Mouse (Mus musculus) lung, embryonic 14.5 days (tissue): ENCODE measurements around the gene Fbf1. TPM values are rescaled to one million over a fixed set of nuclear protein-coding genes. Genes with fewer than 3 reads are reported as not detected.

Source experiments
- ATAC-seq: fragments of 200-750 bp; cut with Nextera tagmentation; 2 replicates; pipeline ENCODE4 v1.8.0; 2017; ENCODE audit warnings: mild to moderate bottlenecking, moderate TSS enrichment, moderate library complexity; ENCODE audit not compliant: insufficient read depth
- DNase-seq: peaks from one replicate; pipeline ENCODE4 v3.0.0-alpha.2; 2015
- H3K27ac ChIP-seq: fragments of 300-500 bp; sonication (generic); 2 replicates; pipeline ENCODE4 v1.5.1; 2014; ENCODE audit warnings: low read depth, mild to moderate bottlenecking, moderate library complexity
- H3K27me3 ChIP-seq: fragments of 300-500 bp; sonication (generic); 2 replicates; pipeline ENCODE4 v1.6.1; 2014; ENCODE audit warnings: low read length, control low read depth; ENCODE audit not compliant: insufficient read depth
- H3K36me3 ChIP-seq: fragments of 300-500 bp; sonication (generic); 2 replicates; pipeline ENCODE4 v1.6.1; 2014; ENCODE audit warnings: control low read depth; ENCODE audit not compliant: insufficient read depth
- H3K4me1 ChIP-seq: fragments of 300-500 bp; sonication (generic); 2 replicates; pipeline ENCODE4 v1.6.1; 2014; ENCODE audit warnings: antibody characterized with exemption, control low read depth; ENCODE audit not compliant: insufficient read depth
- H3K4me2 ChIP-seq: fragments of 300-500 bp; sonication (generic); 2 replicates; pipeline ENCODE4 v1.6.1; 2014; ENCODE audit warnings: mild to moderate bottlenecking
- H3K4me3 ChIP-seq: fragments of 300-500 bp; sonication (generic); 2 replicates; pipeline ENCODE4 v1.5.1; 2014; ENCODE audit warnings: low read depth, low read length
- H3K9ac ChIP-seq: fragments of 300-500 bp; sonication (generic); 2 replicates; pipeline ENCODE4 v1.6.1; 2014
- H3K9me3 ChIP-seq: fragments of 300-500 bp; sonication (generic); 2 replicates; pipeline ENCODE4 v1.6.1; 2016; ENCODE audit warnings: low read depth, low read length, control low read depth
- CTCF ChIP-seq: IDR thresholded peaks from 2 replicates; pipeline ENCODE4 v1.5.1; 2016; ENCODE audit warnings: antibody characterized with exemption, low read depth
- WGBS: fragments of 180-500 bp; shearing (Covaris S2); extraction: QIAGEN DNeasy Blood & Tissue Kit; methylation state at CpG from one replicate; pipeline ENCODE4 v1.1.7; 2014; 5-methylcytosine and 5-hydroxymethylcytosine counted together
- polyA plus RNA-seq: library from polyadenylated mRNA; unstranded; fragments of >200 nt; fragmentation: Nextera tagmentation; extraction: Ambion mirVana; gene quantifications from 2 replicates; pipeline ENCODE4 v1.2.1, GENCODE M21; 2014

Fbf1 gene
- polyA plus RNA-seq, 1 experiment from 2014 or later = 35.2 TPM

GRCm38 (mm10) chr11:116167232-116167631 is 734 bp downstream of the Fbf1 start:
- Histone ChIP-seq H3K27ac (peak overlapping the region; percentile 95), H3K9ac (peak overlapping the region; percentile 76), H3K9me3 (no peaks in the 10 kb centered on the region), H3K36me3 (peaks cover 49% of the 10 kb centered on the region), H3K4me1 (peaks cover 7% of the 10 kb centered on the region; the same call in 1 of the 2 replicates), H3K4me2 (peak overlapping the region; percentile 68), H3K27me3 (no peaks in the 10 kb centered on the region), H3K4me3 (peak overlapping the region; percentile 67)
- ATAC-seq (peak; percentile 0; the same call in 1 of the 2 replicates), DNase-seq (peak; percentile 84)
- WGBS = 2% methylated on average over 6 of the region's 6 CpGs
- TF ChIP-seq CTCF = no peak

GRCm38 (mm10) chr11:116163002-116163401 is 5.0 kb downstream of the Fbf1 start:
- Histone ChIP-seq H3K27ac (no peak overlapping the region), H3K4me1 (peaks cover 7% of the 10 kb centered on the region; the same call in 1 of the 2 replicates), H3K36me3 (peaks cover 62% of the 10 kb centered on the region), H3K4me3 (no peak overlapping the region), H3K9ac (no peak overlapping the region), H3K4me2 (no peak overlapping the region), H3K27me3 (no peaks in the 10 kb centered on the region), H3K9me3 (no peaks in the 10 kb centered on the region)
- DNase-seq (no peak), ATAC-seq (no peak)
- WGBS = 49% methylated on average over 9 of the region's 9 CpGs
- TF ChIP-seq CTCF = no peak

GRCm38 (mm10) chr11:116162146-116162545 is 5.8 kb downstream of the Fbf1 start:
- no peak for TF ChIP-seq CTCF

GRCm38 (mm10) chr11:116161312-116161711 is 6.7 kb downstream of the Fbf1 start:
- Histone ChIP-seq H3K27ac (no peak overlapping the region), H3K9ac (no peak overlapping the region), H3K36me3 (peaks cover 77% of the 10 kb centered on the region), H3K4me1 (peaks cover under 1% of the 10 kb centered on the region; the same call in 1 of the 2 replicates), H3K9me3 (no peaks in the 10 kb centered on the region), H3K4me3 (no peak overlapping the region), H3K27me3 (no peaks in the 10 kb centered on the region), H3K4me2 (no peak overlapping the region)
- no peak for TF ChIP-seq CTCF
- DNase-seq = no peak
- no peak for ATAC-seq
- 43% methylated on average over 12 of the region's 12 CpGs for WGBS

More at GRCm38 (mm10) chr11:116162146-116162545, 5.8 kb downstream of the Fbf1 start:
- Histone ChIP-seq H3K4me3 (no peak overlapping the region), H3K27ac (no peak overlapping the region), H3K27me3 (no peaks in the 10 kb centered on the region), H3K36me3 (peaks cover 71% of the 10 kb centered on the region), H3K9me3 (no peaks in the 10 kb centered on the region), H3K4me1 (peaks cover 7% of the 10 kb centered on the region; the same call in 1 of the 2 replicates), H3K9ac (no peak overlapping the region), H3K4me2 (no peak overlapping the region)
- 76% methylated on average over 10 of the region's 10 CpGs for WGBS
- DNase-seq (no peak), ATAC-seq (no peak)

GRCm38 (mm10) chr11:116150960-116151359 is 17.0 kb downstream of the Fbf1 start:
- no peak overlapping the region for H3K9ac ChIP-seq
- H3K27me3 ChIP-seq = no peaks in the 10 kb centered on the region
- no peaks in the 10 kb centered on the region for H3K4me1 ChIP-seq
- ATAC-seq (no peak), DNase-seq (no peak)
- H3K9me3 ChIP-seq = no peaks in the 10 kb centered on the region
- peaks cover 96% of the 10 kb centered on the region for H3K36me3 ChIP-seq
- H3K4me3 ChIP-seq = no peak overlapping the region
- no peak overlapping the region for H3K4me2 ChIP-seq
- H3K27ac ChIP-seq = no peak overlapping the region
- TF ChIP-seq CTCF = no peak
- 89% methylated on average over 2 of the region's 2 CpGs for WGBS

GRCm38 (mm10) chr11:116149341-116149740 is 18.6 kb downstream of the Fbf1 start:
- H3K27me3 ChIP-seq = no peaks in the 10 kb centered on the region
- 80% methylated on average over 6 of the region's 6 CpGs for WGBS
- ATAC-seq = no peak
- H3K27ac ChIP-seq = no peak overlapping the region
- no peak overlapping the region for H3K4me3 ChIP-seq
- TF ChIP-seq CTCF = no peak
- DNase-seq = no peak
- H3K9ac ChIP-seq = no peak overlapping the region
- H3K9me3 ChIP-seq = no peaks in the 10 kb centered on the region
- no peak overlapping the region for H3K4me2 ChIP-seq
- no peaks in the 10 kb centered on the region for H3K4me1 ChIP-seq
- H3K36me3 ChIP-seq = peaks cover 97% of the 10 kb centered on the region

- H3K9me3 ChIP-seq = no peaks in the 10 kb centered on the region
- no peak overlapping the region for H3K9ac ChIP-seq
- no peaks in the 10 kb centered on the region for H3K27me3 ChIP-seq
- H3K4me3 ChIP-seq = no peak overlapping the region
- ATAC-seq (no peak), DNase-seq (no peak)
- peaks cover 97% of the 10 kb centered on the region for H3K36me3 ChIP-seq
- no peaks in the 10 kb centered on the region for H3K4me1 ChIP-seq
- no peak overlapping the region for H3K27ac ChIP-seq
- H3K4me2 ChIP-seq = no peak overlapping the region
- WGBS = 42% methylated on average over 20 of the region's 20 CpGs
- TF ChIP-seq CTCF = no peak
Observed at GRCm38 (mm10) chr11:116148761-116149221, 19.2 kb downstream of the Fbf1 start.
